Mouse (Mus musculus) mammary gland, adult 2 months (tissue): ENCODE measurements around the gene 4930402K13Rik. TPM values are rescaled to one million over a fixed set of nuclear protein-coding genes. Genes with fewer than 3 reads are reported as not detected.

ENCODE experiments used
- polyA plus RNA-seq: library from polyadenylated mRNA; depleted of rRNA; stranded (reverse); fragments of >200 nt; gene quantifications from 2 replicates; pipeline ENCODE4 v1.2.3, GENCODE M21; 2012; ENCODE audit warnings: low replicate concordance; rRNA removed

Gene 4930402K13Rik
- polyA plus RNA-seq, result not detected in 2 replicates

DNA sequence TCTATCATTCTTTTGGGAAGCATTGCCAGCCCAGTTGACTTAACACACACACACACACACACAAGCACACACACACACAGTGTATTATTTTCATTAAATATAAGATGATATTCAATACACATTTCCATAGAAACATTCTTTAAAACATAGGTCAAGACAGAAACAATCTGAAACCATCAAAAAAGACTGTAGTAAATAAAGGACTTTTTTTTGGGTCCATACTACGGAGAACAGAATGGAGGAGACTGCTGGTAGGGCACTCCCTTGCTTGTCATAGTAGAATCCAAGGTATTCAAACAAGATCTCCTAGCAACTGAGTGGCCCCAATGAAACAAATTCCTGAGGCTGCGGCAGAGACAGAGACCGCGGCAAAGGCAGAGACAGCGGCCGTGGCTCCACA lies at the start of gene 4930402K13Rik:
4930402K13Rik (plus strand) TSS at position 301 of the 400 bp plus-strand sequence.

DNA sequence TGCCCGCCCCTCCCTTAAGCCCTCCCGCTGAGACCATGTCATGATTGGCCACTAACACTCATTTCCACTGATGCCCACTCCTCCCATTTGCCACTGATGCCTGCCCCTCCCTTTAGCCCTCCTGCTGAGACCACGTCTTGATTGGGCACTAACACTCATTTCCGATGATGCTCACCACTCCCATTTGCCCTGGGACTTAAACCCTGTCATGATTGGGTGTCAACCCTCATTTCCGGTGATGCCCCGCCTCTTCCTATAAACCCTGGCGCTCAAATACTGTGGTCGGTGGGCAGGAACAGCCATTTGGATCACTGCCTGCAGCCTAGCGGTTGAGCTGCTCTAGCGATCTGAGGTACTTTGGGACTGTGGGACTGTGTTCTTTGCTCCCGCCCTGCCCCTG lies 41.6 kb upstream of the 4930402K13Rik start, which contains the start of gene Fthl17f:
Fthl17f (plus strand) TSS at position 301 of the 400 bp plus-strand sequence.

Other genes starting within 250 kb of the 4930402K13Rik start
- not detected in 2 replicates for gene Gm5751, start 230.3 kb upstream of the 4930402K13Rik start, polyA plus RNA-seq
- gene B630019K06Rik, start 212.2 kb upstream of the 4930402K13Rik start, polyA plus RNA-seq, result 0.65 and 3.6 TPM in 2 replicates
- gene Fthl17b, start 141.6 kb upstream of the 4930402K13Rik start, polyA plus RNA-seq, result not detected in 2 replicates
- not detected in 2 replicates for gene Fthl17c, start 128.0 kb upstream of the 4930402K13Rik start, polyA plus RNA-seq
- not detected in 2 replicates for gene Fthl17d, start 117.8 kb upstream of the 4930402K13Rik start, polyA plus RNA-seq
- gene Fthl17e, start 71.1 kb upstream of the 4930402K13Rik start, polyA plus RNA-seq, result not detected in 2 replicates
- not detected in 2 replicates for gene Fthl17f, start 41.5 kb upstream of the 4930402K13Rik start, polyA plus RNA-seq
- 0.09 and 0.42 TPM in 2 replicates for gene Lancl3, start 95.3 kb downstream of the 4930402K13Rik start, polyA plus RNA-seq
- not detected in 2 replicates for gene Gm14862, start 152.3 kb downstream of the 4930402K13Rik start, polyA plus RNA-seq
- gene Xk, start 168.2 kb downstream of the 4930402K13Rik start, polyA plus RNA-seq, result 1.5 and 1.7 TPM in 2 replicates
- 0.47 TPM in 1 of 2 replicates, not detected in the other for gene H2al1m, start 179.2 kb downstream of the 4930402K13Rik start, polyA plus RNA-seq
- gene H2al1k, start 246.1 kb downstream of the 4930402K13Rik start, polyA plus RNA-seq, result 0.52 TPM in 1 of 2 replicates, not detected in the other